Mouse (Mus musculus) E14TG2a.4 (cell line): ENCODE data around the gene Cspg5.

Experiments
- CTCF ChIP-seq: conservative IDR thresholded peaks from 2 replicates; pipeline ENCODE4 v1.5.1; 2014; ENCODE audit warnings: low read length
- NANOG ChIP-seq: IDR thresholded peaks from 2 replicates; pipeline ENCODE4 v1.6.1; 2014; ENCODE audit warnings: borderline replicate concordance, low read length, mixed read lengths
- POU5F1 ChIP-seq: IDR thresholded peaks from 2 replicates; pipeline ENCODE4 v1.6.1; 2014; ENCODE audit warnings: low read length, borderline replicate concordance

GRCm38 (mm10) chr9:110304969-110305651 is 61.5 kb downstream of the Cspg5 start, which contains the start of gene Elp6:
- TF ChIP-seq CTCF, result no peak
- no peak for TF ChIP-seq POU5F1
- TF ChIP-seq NANOG, result no peak
